Comparison of ENCODE assay signal across 8 mouse cellular contexts in the genomic region with DNA sequence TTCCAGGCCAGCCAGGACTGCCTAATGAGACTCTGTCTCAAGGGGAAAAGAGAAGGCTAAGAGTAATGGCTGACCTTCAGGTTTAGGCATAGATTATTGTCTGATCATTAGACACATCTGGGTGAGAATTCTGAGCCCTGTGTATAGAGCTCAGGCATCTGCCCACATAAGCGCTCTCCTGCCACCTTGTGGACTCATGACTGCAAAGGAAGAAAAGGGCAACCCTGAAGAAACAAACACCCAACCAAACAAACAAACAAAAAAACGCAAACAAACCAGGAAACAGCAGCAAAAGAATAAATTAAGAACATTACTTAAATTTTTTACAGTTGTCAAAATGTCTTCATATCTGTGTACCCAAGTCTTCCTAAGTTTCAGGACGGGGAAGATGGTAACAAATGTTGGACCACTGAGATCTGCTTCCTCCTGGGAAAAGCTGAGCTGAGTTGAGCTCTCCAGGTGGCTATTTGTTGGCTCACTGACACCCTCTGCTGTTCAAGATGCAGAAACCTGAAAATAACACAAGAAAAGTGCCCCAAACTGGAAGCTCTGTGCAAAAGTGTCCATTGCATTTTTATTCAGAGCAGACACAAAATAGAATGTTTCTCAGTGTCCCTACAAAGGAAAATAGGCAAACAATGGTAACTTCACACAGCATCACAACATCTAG. TPM values are rescaled to one million over a fixed set of nuclear protein-coding genes. Genes with fewer than 3 reads are reported as not detected.
DNase-seq lines count a peak whose midpoint lies in the region; ATAC-seq and TF ChIP-seq lines count a peak whose summit lies in the region.

No protein-coding gene starts in this region.

- H3K27ac ChIP-seq in liver, adult 2 months (replicated peaks; ENCODE audit: insufficient read depth, low read depth, low read length): no peak overlapping the region
- no peak overlapping the region for H3K27ac ChIP-seq in liver, embryonic 11.5 days (ENCODE audit: low read depth, low read length)

- no peaks in the 10 kb centered on the region for H3K36me3 ChIP-seq in liver, adult 2 months (ENCODE audit: control insufficient read depth, insufficient read depth, low read length)
- H3K36me3 ChIP-seq in liver, embryonic 11.5 days (ENCODE audit: control insufficient read depth, insufficient read depth, low read length): no peaks in the 10 kb centered on the region

- no peaks in the 10 kb centered on the region for H3K79me2 ChIP-seq in liver, adult 2 months (ENCODE audit: control insufficient read depth, insufficient read depth, low read length)

- intact Hi-C loops in left cerebral cortex, postnatal 14 days (cut with DNase I): loop anchor here (2.0 kb wide), 1 partner anchor 79 kb away; no protein-coding TSS in a partner anchor

- no peaks in the 10 kb centered on the region for H3K9me3 ChIP-seq in liver, embryonic 11.5 days (ENCODE audit: control insufficient read depth, low read length)

- no peak overlapping the region for H3K4me2 ChIP-seq in liver, embryonic 11.5 days

- H3K4me1 ChIP-seq in liver, adult 2 months (ENCODE audit: control insufficient read depth, insufficient read depth, low read length): peaks cover 5% of the 10 kb centered on the region; the same call in 1 of the 2 replicates
- H3K4me1 ChIP-seq in liver, embryonic 11.5 days (replicated peaks; ENCODE audit: control insufficient read depth, insufficient read depth, low read length): peaks cover 3% of the 10 kb centered on the region; the same call in 1 of the 2 replicates

- H3K4me3 ChIP-seq in liver, adult 2 months (ENCODE audit: insufficient read depth, low read depth, low read length): no peak overlapping the region
- no peak overlapping the region for H3K4me3 ChIP-seq in liver, embryonic 11.5 days (ENCODE audit: low read depth, low read length)

- H3K9ac ChIP-seq in liver, adult 2 months (ENCODE audit: low read depth, low read length): no peak overlapping the region
- H3K9ac ChIP-seq in liver, embryonic 11.5 days (ENCODE audit: low read depth, low read length): no peak overlapping the region

- peak; percentile 28 to 34 for DNase-seq in cerebellum, adult 18-20 months
- no peak for DNase-seq in cerebellum, adult 11 months
- peak; percentile 64 for DNase-seq in liver, adult 2 months (ENCODE audit: extremely low read depth, low read depth, low spot score)
- DNase-seq in liver, embryonic 11.5 days (ENCODE audit: low spot score): no peak
- peak; percentile 55 for DNase-seq in embryo, embryonic 9.5 days (ENCODE audit: extremely low spot score)
- DNase-seq in left cerebral cortex, postnatal 14 days (ENCODE audit: low spot score in 2 of 2): no peak

- TF ChIP-seq CTCF in liver, adult 2 months (IDR thresholded peaks at IDR 0.05; ENCODE audit: low read depth, low read length): peak; percentile 60

- ATAC-seq in liver, embryonic 11.5 days (replicated peaks; ENCODE audit: low FRiP score): no peak
- ATAC-seq in megakaryocyte progenitor cell, adult 5-6 weeks (replicated peaks; ENCODE audit: poor library complexity): peak; percentile 41
- no peak for ATAC-seq in megakaryocyte-erythroid progenitor cell, adult 5-6 weeks (replicated peaks; ENCODE audit: low FRiP score, low TSS enrichment, poor library complexity, severe bottlenecking)

- WGBS in liver, adult 2 months: 18% methylated on average over 3 of the region's 3 CpGs
- WGBS in liver, embryonic 11.5 days: 8% methylated on average over 3 of the region's 3 CpGs

- TF ChIP-seq POLR2A in liver, adult 2 months (IDR thresholded peaks at IDR 0.05; ENCODE audit: extremely low read depth, insufficient read depth, low read length): no peak

- H3K27me3 ChIP-seq in liver, adult 2 months (ENCODE audit: control insufficient read depth, insufficient read depth, low read length): no peaks in the 10 kb centered on the region
- no peaks in the 10 kb centered on the region for H3K27me3 ChIP-seq in liver, embryonic 11.5 days (replicated peaks; ENCODE audit: control insufficient read depth, insufficient read depth, low read length)

RNA-seq across cellular contexts. Expression of a gene that starts 14.6 kb away (rescaled TPM):
- total RNA-seq in liver, adult 2 months (2014; rRNA removed): 213 and 264 TPM in 2 replicates
- polyA plus RNA-seq in liver, adult 2 months (2012; rRNA removed): 56.7 and 62.0 TPM in 2 replicates
- polyA plus RNA-seq in liver, embryonic 11.5 days (2014; fragmentation: Nextera tagmentation; extraction: Ambion mirVana): 200 and 218 TPM in 2 replicates
- total RNA-seq in megakaryocyte progenitor cell, adult 5-6 weeks (2015): 21.0 and 26.4 TPM in 2 replicates
- 17.5 and 18.7 TPM in 2 replicates for total RNA-seq in megakaryocyte progenitor cell, adult 5-6 weeks (2017)
- 3.5 and 14.2 TPM in 2 replicates for total RNA-seq in megakaryocyte-erythroid progenitor cell, adult 5-6 weeks (2014; fragmentation: Nextera tagmentation)
- 13.0 and 15.1 TPM in 2 replicates for total RNA-seq in megakaryocyte-erythroid progenitor cell, adult 5-6 weeks (2017)
- total RNA-seq in left cerebral cortex, postnatal 14 days (2021): 100 to 1,000 TPM; 130 to 134 TPM

RNA-seq across cellular contexts. Expression of a gene that starts 16.6 kb away (rescaled TPM):
- total RNA-seq in liver, adult 2 months (2014; rRNA removed): not detected in 2 replicates
- 0.02 TPM in 1 of 2 replicates, not detected in the other for polyA plus RNA-seq in liver, adult 2 months (2012; rRNA removed)
- 0.10 TPM in 1 of 2 replicates, not detected in the other for polyA plus RNA-seq in liver, embryonic 11.5 days (2014; fragmentation: Nextera tagmentation; extraction: Ambion mirVana)
- total RNA-seq in megakaryocyte progenitor cell, adult 5-6 weeks (2015): not detected in 2 replicates
- total RNA-seq in megakaryocyte progenitor cell, adult 5-6 weeks (2017): not detected in 2 replicates
- total RNA-seq in megakaryocyte-erythroid progenitor cell, adult 5-6 weeks (2014; fragmentation: Nextera tagmentation): not detected in 2 replicates
- total RNA-seq in megakaryocyte-erythroid progenitor cell, adult 5-6 weeks (2017): not detected in 2 replicates
- total RNA-seq in left cerebral cortex, postnatal 14 days (2021): 10 to 100 TPM; 42.1 to 44.0 TPM

Comparison
In these comparisons a context has a peak if more than half of its experiments do, and no peak if none do; other contexts are left out.
1. DNase-seq: peak in cerebellum, adult 18-20 months (2 of 2), liver, adult 2 months (single experiment) and embryo, embryonic 9.5 days (single experiment); none in cerebellum, adult 11 months (single experiment), liver, embryonic 11.5 days (single experiment) and left cerebral cortex, postnatal 14 days (0 of 2).
2. RNA of a gene that starts 16.6 kb away (total RNA-seq): 42.1 to 44.0 TPM in left cerebral cortex, postnatal 14 days; not detected in liver, adult 2 months, not detected in megakaryocyte progenitor cell, adult 5-6 weeks and not detected in megakaryocyte-erythroid progenitor cell, adult 5-6 weeks; every median in the first group is over 10 times any median in the second.